Mouse (Mus musculus) small intestine, adult 2 months (tissue): ENCODE results near the gene Dennd6a. TPM values are rescaled to one million over a fixed set of nuclear protein-coding genes. Genes with fewer than 3 reads are reported as not detected.

ENCODE experiments used
- H3K27ac ChIP-seq: fragments of 200-500 bp; 2 replicates; pipeline ENCODE4 v1.5.1; 2012; ENCODE audit warnings: low read depth, low read length, control low read depth, inconsistent platforms; ENCODE audit not compliant: insufficient read depth
- H3K27me3 ChIP-seq: fragments of 200-500 bp; 2 replicates; pipeline ENCODE4 v1.6.1; 2012; ENCODE audit warnings: mild to moderate bottlenecking, moderate library complexity, low read length, inconsistent platforms; ENCODE audit not compliant: control insufficient read depth, insufficient read depth
- H3K36me3 ChIP-seq: fragments of 200-500 bp; 2 replicates; pipeline ENCODE4 v1.6.1; 2012; ENCODE audit warnings: mild to moderate bottlenecking, low read length, control low read depth, inconsistent platforms; ENCODE audit not compliant: control insufficient read depth, insufficient read depth
- H3K4me1 ChIP-seq: fragments of 200-500 bp; 2 replicates; pipeline ENCODE4 v1.6.1; 2012; ENCODE audit warnings: low read length, inconsistent platforms, mixed read lengths; ENCODE audit not compliant: control insufficient read depth, insufficient read depth, insufficient read length
- H3K4me3 ChIP-seq: fragments of 200-500 bp; 2 replicates; pipeline ENCODE4 v1.5.1; 2012; ENCODE audit warnings: low read depth, mild to moderate bottlenecking, control low read depth, inconsistent platforms, low read length, moderate library complexity
- CTCF ChIP-seq: fragments of 200-500 bp; IDR thresholded peaks from 2 replicates; pipeline ENCODE4 v1.5.1; 2012; ENCODE audit warnings: low read depth, mild to moderate bottlenecking, control low read depth, inconsistent platforms, low read length, moderate library complexity, mixed read lengths; ENCODE audit not compliant: insufficient replicate concordance, insufficient read length; ENCODE audit errors: extremely low read depth
- POLR2A ChIP-seq: fragments of 200-500 bp; IDR thresholded peaks from 2 replicates; pipeline ENCODE4 v1.6.1; 2012; ENCODE audit warnings: low read depth, mild to moderate bottlenecking, control low read depth, inconsistent platforms, low read length, moderate library complexity
- WGBS: fragments of 180-500 bp; shearing (Covaris S2); methylation state at CpG from one replicate; pipeline ENCODE4 v1.1.7; 2018; 5-methylcytosine and 5-hydroxymethylcytosine counted together
- polyA plus RNA-seq: library from polyadenylated mRNA; depleted of rRNA; stranded (reverse); fragments of >200 nt; gene quantifications from 2 replicates; pipeline ENCODE4 v1.2.3, GENCODE M21; 2012; rRNA removed

The Dennd6a gene
- polyA plus RNA-seq, 1 experiment = 8.6 TPM

GRCm38 (mm10) chr14:26675371-26675770, 101.7 kb downstream of the Dennd6a start:
- TF ChIP-seq POLR2A = no peak
- no peak for TF ChIP-seq CTCF
- Histone ChIP-seq H3K4me3 (no peak overlapping the region), H3K27me3 (no peaks in the 10 kb centered on the region), H3K36me3 (no peaks in the 10 kb centered on the region), H3K4me1 (no peaks in the 10 kb centered on the region), H3K27ac (no peak overlapping the region)
- 49% methylated on average over 12 of the region's 12 CpGs for WGBS

DNA sequence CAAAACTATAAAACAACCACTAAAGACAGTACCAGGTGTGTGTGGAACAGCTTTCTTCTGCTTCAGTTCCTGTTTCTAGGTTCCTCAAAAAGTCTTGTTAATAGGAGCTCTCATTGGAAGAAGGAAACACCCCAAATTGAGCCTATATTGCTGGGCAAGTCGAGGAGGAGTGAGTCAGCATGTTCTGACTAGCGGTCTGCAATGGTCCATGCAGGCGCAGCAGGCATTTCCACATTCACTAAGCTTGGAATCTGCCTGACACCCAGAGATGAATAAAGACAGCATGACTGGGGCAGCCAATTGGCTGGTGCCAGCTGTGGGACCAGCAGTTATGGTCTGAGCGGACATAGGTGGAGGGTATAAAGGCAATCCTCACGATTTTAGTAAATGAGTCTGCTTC, 102.1 kb downstream of the Dennd6a start:
- Histone ChIP-seq H3K4me3 (no peak overlapping the region), H3K27me3 (no peaks in the 10 kb centered on the region), H3K4me1 (no peaks in the 10 kb centered on the region), H3K36me3 (no peaks in the 10 kb centered on the region), H3K27ac (no peak overlapping the region)
- 82% methylated on average over 5 of the region's 5 CpGs for WGBS
- no peak for TF ChIP-seq POLR2A

Other genes starting within 250 kb of the Dennd6a start
- gene Slmap, start 38.9 kb upstream of the Dennd6a start, polyA plus RNA-seq = 14.5 and 25.1 TPM in 2 replicates
- 139 and 203 TPM in 2 replicates for gene Arf4, start 64.2 kb downstream of the Dennd6a start, polyA plus RNA-seq
- 4.2 and 5.3 TPM in 2 replicates for gene Pde12, start 96.0 kb downstream of the Dennd6a start, polyA plus RNA-seq
- not detected in 2 replicates for gene Dnah12, start 119.4 kb downstream of the Dennd6a start, polyA plus RNA-seq